Mouse (Mus musculus) heart, adult 11 months (tissue): ENCODE measurements around the gene Kl.

ENCODE experiments used
- DNase-seq: peaks from one replicate; pipeline ENCODE4 v3.0.0; 2022

The Kl gene

DNA sequence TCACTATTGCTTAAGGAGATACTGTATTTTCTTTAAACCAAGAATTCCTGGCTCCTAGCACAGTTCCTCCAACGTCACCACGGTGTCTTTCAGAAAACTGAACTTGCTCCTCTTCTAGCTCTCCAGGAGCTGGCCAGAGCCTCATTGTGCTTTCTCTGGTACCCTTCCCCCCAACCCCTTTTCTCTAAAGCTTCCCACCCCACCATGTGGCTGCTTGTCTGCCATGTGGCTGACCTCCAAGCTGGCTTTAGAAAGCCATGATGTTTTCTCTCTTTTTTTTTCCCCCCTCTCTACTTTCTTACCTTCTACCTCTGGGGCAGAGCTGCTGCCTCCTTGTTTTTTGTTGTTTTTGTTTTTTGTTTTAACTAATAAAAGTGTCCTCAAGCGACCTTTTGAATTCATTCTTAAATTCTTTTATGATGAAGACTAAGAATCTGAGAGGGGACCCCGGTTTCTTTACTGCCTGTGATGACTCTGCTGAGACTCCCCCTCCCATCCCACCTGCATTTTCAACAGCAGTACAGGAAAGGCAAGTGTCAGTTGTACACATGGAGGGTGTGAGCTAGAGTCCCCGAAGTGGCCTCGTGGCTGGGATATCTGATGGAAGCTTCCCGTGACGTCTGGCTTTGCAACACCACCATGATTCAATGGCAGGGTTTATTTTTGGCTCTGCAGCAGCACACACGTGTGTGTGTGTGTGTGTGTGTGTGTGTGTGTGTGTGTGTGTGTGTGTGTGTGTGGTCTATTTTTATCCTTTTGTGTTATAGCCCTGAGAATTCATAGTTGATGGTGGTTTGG, 82.5 kb downstream of the Kl start:
- DNase-seq = peak; percentile 82

DNA sequence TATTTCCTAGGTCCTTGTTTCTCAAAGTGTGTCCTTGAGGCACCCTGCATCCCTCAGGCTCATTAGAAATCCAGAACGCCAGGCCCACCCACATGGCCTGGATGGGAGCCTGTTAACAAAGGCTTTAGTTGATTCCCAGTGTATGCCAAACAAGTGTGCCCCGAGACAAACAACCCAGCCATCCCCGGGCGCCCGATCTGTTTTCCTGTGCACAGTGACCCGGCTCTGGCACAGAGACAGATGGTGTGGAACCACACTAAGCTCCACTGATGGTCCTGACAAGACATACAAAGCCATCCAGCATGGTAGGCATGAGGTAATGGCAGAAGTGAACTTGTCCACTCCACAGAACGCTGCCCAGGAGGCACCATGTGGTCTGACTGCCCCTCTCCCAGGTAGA, 85.5 kb downstream of the Kl start:
- DNase-seq = peak; percentile 86

GRCm38 (mm10) chr5:151042911-151043310, 90.5 kb downstream of the Kl start:
- peak; percentile 81 for DNase-seq
